Mouse (Mus musculus) thymus, postnatal 14 days (tissue): ENCODE results near the gene 1700029P11Rik.

Source experiments
- DNase-seq: peaks from one replicate; pipeline ENCODE4 v3.0.0; 2021

The 1700029P11Rik gene

GRCm38 (mm10) chr15:82015392-82016100 is 35.2 kb downstream of the 1700029P11Rik start:
- peak; percentile 41 for DNase-seq

DNA sequence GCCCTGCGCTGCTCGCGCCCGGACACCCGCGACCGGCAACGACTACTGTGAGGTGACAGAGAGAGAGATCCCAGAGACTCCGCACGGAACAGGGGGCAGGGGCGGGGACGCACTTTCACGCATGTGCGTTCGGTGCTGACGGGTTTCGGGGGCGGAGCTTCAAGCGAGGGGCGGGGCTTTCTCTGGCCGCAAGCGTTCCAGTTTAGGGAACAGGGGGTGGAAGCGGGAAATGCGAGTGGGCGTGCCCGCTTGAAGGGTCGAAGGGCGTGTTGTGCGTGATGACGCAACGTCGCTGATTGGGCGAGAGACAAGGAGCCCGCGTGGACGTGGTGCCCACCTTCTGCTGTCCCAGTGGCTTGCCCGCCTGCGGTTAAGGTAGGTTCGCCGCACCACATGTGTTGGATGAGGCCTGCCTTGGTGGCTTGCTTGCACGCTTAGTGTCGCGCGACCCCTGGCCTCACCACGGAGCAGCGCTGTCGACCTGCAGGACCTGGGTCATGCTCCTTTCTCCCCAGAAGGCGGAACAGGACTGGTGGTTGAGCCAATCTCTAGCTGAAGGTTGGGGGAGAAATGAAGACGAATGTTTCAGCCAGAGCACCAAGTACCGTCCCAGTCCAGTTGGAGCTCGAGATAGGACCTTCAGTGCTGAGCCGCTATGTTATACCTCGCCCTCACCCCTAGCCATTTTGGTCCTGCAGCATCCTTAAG is 35.9 kb downstream of the 1700029P11Rik start:
- DNase-seq: peak; percentile 100

GRCm38 (mm10) chr15:82016830-82017229 is 36.5 kb downstream of the 1700029P11Rik start:
- DNase-seq: no peak

DNA sequence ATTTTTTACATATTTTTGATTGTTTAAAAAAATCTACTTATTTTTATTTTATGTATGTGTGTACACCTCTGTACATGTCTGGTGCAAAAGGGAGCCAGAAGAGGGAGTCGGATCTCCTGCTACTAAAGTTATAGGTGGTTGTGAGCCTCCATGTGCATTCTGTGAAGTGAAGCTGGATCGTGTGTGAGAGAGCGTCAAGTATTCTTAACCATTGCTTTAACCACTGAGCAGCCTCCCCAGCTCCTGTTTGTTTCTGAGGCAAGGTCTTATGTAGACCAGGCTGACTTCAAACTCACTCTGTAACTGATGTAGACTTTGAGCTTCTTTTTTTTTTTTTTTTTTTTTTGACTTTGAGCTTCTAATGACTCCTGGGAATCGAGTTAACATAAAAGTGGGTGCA is 37.1 kb downstream of the 1700029P11Rik start:
- DNase-seq: peak; percentile 62

DNA sequence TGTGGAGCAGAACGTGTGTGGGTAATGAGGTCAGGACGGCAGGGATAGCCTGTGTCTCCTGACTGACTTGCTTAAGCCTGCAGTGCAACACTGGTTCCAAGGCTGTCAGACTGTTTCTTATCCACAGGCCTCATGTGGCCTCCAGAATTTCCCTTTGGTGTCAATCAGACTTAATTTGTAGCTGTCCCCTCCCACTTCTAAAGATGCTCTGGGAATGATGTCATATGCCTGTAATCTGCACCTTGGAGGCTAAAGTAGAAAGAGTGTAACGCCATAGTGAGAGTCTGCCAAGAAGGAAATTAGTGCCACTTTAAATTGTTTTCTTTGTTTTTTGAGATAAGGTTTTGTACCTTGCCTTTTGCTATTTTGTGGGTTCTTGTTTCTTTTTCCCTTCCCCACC is 38.9 kb downstream of the 1700029P11Rik start:
- DNase-seq: no peak

GRCm38 (mm10) chr15:82022535-82023088 is 42.3 kb downstream of the 1700029P11Rik start:
- peak; percentile 44 for DNase-seq

DNA sequence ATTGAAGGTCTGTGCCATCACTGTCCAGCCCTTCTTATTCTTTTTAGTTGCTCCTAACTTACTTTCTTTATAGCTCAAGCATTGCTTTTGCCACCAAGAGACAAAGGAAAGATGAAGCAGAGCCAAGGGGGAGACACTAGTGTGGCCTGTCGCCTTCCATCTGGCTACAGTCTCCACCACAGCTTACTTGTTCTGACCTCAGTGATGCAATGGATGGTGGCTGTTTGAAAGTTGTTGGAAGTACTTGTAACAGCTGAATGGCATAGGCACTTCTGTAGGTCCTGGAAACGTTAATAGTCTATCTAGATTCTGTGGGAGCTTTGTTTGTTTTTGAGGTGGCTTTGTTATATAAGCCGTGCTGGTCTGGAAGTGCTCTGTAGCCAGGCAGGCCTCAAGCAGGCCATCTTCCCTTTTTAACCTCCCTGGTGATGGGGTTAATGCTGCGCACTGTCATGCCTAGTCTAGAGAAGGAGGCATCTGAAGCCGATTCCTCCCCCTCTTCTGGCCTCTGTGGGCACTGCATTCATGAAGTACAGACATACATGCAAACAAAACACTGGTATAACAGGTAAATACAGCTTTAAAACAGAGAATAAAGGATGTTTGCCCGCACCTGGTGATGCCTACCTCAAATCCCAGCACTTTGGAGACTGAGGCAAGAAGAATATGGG is 43.8 kb downstream of the 1700029P11Rik start:
- peak; percentile 65 for DNase-seq

GRCm38 (mm10) chr15:82027276-82027675 is 46.9 kb downstream of the 1700029P11Rik start:
- DNase-seq: peak; percentile 70

- peak; percentile 84 for DNase-seq
These were observed 47.4 kb downstream of the 1700029P11Rik start for GRCm38 (mm10) chr15:82027726-82028125.
